Mouse (Mus musculus): ENCODE measurements around the gene Kcnq2.

The Kcnq2 gene

DNA sequence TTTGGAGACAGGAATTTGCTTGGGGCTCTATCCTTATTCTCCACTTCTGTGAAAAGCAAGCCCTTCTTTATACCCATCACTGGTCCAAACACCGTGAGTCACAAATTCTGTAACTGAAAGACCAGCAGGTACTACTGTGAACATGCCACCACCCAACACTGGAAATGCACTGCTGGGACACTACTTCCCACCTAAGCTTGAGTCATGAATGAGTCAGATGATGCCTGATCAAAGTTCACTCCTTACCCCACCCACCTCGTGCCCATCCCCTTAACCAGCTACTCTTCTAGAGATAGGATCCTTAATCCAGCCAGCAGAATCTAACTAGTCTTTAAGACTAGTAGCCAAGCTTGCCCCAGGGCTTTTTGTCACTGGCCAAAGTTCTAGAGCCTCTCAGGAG, 35.0 kb downstream of the Kcnq2 start:
- no peak for DNase-seq

DNA sequence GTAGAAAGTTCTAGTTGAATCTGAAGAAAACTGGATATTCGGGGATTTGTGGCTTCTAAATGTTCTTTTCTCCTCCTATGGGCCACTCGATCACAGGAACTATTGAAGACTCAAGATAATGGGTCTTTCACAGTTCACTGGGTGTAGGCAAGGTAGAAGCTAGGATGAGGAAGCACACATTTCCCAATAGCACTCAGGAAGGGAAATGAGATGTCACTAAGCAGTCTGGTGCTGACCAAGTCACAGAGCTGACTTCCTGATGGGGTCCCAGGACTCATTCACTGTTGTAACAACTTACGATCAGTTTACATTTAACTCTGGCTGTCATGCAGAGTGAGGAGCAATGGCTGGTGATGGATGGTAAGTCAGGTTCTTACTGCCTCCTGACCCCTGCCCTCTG, 45.0 kb downstream of the Kcnq2 start:
- DNase-seq: no peak

DNA sequence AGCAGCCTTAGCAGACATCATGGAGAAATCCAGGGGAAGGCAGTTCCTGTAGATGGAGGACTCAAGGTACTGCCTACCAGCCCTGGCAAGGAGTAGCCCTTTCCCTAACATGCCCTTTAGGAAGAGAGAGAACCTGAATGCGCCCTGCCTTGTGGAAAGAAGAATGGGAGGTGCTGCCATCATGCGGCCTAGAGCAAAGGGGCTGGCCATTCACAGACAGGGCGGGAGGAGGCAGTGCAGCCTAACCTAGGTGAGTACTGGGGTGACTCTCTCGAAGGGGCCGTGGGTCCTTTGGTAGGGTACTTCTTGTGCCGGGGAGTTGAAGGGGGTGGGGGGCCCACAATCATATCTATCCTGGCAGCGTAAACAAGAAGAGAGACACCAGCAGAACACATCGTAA, 50.1 kb downstream of the Kcnq2 start:
- no peak for DNase-seq

DNA sequence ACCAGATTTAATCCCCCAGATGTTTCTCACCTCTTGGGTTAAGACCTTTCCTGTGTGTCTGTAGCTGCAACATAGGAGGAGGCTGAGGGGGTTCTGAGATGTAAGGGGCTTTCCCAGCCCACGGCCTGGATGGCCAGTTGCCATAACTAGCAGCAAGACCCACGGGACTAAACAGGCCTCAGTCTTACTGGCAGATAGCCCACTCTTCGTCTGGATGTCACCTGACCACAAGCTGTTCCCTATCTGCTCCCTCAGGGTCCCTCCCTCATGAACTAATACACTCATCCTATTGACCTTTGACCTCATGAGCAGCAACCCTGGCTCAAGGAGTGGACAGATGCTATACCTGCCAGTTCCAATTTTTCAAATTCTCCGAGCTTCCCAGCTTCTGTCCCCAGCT, 51.2 kb downstream of the Kcnq2 start:
- no peak for DNase-seq

DNA sequence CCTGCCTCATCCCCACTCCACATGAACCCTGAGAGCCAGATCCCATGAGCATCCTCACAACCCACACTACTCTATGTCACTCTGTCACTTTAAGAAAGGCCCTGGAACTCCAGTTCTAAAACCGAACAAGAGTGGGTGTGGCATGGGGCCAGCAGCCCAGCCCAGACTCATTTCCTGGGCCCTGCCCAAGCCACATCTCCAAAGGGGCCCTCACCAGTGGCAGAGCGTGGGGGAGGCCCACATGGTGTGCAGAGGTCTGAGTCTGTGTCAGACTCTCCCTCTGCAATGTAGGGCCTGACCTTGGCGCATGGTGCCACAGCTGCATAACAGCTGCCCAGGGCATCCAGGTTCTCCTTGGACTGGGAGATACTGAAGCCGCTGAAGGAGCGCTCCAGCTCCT, 54.2 kb downstream of the Kcnq2 start:
- DNase-seq: no peak

DNA sequence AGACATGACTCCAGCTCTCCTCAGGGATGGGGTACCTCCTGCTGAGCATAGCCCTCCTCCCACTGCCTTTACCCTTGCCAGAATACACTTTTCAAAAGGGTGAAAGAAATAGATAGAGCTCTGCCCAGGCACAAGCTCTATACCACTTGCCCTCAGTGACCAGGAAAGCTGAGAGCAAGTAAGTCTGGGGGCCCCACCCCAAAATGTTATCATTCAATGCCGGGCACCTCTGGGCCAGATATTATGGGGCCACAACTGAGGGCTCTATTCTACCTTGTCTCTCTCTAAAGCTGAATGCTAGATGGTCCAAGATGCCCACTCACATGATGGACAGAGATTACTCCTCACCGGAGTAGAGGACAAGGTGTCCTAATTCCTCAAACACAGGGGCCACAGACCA, 55.6 kb downstream of the Kcnq2 start:
- DNase-seq: no peak

DNA sequence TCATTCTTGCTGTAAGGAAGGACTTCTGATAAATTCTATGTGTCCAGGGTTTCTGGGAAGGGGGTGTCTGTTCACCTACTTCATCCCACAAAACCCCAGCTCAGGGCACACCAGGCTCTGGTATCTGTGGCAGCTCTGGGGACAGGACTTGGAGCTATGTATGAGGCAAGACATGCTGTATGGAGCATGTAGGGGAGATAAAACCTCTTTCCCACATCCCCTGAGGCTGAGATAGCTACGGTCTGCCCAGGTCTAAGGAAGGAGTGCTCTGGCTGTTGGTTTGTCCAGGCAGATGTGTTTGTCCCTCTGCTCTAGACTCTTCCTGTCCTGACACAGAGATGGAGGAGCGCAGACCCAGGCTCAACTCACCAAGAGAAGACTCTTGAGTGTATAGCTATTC, 56.2 kb downstream of the Kcnq2 start:
- DNase-seq: no peak

DNA sequence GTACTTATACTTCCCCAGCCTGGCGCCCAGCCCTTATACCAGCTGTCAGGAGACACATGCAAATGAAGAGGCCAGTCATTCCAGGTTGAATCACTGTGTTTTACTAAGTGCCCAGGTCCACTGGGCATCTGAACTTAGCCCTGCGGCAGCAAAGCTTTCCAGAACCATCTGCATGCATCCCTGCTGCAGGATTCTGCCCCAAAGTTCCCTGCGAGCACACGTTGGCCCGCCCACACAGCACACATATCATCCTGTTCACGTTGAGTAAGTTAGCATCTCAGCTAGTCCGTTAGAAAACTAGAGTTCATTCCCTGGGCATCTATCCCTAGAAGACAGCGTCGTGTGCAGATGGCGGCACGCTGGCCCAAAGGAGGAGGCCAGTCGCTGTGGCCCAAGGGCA, 59.6 kb downstream of the Kcnq2 start:
- no peak for DNase-seq

DNA sequence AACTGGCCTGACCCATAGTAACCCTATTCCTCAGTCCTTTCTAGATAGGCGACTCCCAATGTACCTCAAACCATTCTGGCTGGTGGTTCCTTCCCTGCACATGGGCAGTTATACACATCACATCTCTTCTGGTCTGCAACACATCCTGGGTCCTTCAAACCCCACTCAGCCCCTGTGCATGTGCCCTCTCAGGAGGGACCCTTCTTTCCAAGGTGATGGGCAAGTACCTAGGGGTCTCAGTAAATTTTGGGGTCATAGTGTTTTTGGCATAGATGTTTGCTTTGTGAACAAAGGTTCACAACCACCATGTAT, 62.7 kb downstream of the Kcnq2 start:
- DNase-seq: no peak

DNA sequence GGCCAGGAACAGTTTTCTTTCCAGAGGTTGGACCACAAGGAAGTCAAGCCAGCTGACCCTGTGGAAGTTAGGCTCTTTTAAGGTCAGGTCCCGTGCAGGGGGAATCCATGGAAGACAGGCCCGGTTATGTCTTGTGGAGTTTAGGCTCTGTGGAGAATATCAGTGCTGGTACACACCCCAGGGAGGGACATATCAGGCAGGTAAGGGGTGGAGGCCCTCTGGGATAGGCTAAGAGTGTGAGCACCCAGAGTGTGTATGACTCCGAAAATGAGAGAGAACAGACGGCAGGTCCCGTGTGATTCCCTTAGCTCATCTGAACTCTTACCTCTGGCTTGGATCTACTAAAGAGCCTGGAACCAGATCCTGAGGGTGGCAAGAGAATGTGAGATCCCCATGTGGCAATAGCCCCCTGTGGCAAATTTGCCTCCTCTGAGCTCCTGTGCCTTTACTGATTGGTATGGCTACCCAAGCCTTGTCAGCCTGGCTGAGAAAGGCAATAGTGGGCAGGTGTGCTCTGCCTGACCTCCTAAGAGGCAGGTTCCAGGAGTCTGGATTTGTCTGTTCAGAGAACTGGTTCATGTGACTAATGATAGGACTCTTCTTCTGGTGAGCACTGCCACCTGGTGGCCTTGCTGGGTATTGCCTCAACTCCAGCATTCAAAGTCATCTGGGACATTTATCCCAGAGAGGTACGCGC, 63.2 kb downstream of the Kcnq2 start:
- peak; percentile 78 to 80 for DNase-seq

DNA sequence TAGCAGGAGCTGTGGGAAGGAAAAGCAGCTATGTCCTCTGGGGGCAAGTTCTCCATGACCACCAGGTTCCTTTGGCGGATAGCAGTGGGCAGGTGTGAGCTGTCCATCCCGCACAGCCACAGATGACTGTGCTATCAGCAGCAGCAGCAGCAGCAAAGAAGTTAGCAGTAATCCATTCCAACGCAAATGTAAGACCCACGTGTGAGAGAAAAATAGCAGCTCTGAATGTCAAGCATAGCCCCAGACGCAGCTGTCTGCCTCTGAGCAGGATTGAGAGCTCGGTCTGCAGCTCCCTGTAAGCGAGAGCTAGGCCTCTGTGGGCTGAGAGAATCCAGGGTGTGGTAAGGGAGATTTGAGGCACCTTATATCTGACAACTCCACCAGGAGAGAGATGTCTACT, 65.0 kb downstream of the Kcnq2 start:
- DNase-seq: no peak

DNA sequence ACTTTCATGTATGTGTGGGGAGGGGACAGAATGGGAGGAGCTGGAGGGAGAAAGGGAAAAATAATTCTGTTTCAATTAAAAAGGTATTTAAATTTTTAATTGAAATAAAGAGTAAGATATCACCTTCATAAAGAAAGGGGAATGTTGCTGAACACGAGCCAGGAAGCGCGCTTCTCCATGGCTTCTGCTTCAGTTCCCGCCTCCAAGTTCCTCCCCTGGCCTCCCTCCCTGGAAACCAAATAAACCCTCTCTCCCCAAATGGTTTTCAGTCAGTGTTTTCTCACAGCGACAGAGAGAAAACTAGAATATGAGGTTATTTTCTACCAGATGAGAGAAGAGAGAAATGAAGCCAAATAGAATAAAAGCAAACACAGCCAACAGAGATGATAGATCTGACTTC, 66.6 kb downstream of the Kcnq2 start:
- no peak for DNase-seq

DNA sequence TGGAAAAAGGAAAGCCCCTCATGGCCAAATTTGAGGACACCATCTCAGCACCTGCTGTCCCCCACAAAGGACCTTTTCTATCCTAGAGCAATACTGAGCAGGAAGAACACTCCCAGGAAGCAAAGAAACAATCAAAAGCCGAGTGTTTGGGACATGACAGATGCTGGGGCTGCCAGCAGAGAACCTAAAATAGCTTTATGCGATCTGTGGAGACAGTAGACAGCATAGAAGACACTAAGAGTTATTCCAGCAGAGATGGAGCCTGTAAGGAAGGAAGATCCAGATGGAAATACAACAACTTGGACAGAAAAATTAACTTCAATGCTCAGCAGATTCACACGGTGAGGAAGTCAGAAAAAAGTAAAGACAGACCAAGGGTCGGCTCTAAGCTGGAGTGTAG, 69.3 kb downstream of the Kcnq2 start:
- no peak for DNase-seq

DNA sequence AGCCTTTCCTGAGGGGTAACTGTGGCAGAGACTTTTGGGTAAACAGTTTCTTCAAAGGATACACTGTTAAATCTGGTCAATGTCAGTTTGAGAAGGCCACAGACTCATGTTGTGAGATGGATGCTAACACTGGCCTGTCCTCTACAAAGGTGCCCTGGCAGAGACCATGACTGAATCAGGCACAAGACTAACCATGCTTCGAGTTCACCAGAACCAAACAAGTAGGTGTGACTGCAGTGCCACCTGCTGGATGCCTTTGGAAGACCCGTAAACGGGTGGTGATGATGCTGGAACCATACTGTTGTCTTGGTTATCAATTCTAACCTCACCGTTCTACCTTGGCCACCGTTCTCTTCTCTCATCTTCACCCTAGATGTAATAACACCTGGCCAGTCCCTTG, 75.0 kb downstream of the Kcnq2 start:
- peak; percentile 67 to 70 for DNase-seq

DNA sequence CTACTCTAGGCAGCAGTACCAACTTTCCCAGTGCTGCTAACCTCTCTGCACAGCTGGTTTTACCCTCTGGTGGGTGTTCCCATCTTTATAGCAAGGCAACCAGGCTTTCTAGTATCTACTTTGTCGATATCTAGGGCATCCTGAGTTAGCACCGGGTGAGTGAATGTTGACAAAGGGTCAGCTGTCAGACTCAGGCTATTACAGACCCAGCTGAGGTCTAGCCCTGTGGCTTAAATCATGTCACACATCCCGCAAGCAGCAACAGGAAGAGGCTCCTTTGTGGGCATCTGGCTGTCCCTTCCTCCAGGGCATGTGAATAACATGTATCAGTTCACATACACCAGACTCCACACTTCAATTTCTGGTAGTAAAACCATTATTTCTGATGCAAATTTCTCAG, 76.9 kb downstream of the Kcnq2 start:
- no peak for DNase-seq

DNA sequence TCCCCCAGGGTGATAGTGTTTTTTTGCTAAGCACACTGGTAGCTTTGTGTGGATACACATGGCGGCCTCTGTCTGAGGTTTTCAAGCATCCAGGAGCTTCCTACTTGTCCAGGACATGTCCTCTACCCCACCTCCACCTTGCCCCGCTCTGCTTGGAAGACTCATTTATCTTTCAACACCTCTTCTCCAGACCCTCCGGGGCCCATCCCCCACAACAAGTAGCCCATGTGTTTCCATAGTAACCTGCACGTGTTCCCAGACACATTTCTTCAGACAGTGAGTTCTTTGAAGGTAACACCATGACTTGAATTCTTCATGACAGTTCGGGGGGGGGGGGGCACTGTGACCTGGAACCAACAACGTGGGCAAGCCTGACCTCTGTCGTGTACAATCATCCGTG, 77.8 kb downstream of the Kcnq2 start:
- no peak for DNase-seq

DNA sequence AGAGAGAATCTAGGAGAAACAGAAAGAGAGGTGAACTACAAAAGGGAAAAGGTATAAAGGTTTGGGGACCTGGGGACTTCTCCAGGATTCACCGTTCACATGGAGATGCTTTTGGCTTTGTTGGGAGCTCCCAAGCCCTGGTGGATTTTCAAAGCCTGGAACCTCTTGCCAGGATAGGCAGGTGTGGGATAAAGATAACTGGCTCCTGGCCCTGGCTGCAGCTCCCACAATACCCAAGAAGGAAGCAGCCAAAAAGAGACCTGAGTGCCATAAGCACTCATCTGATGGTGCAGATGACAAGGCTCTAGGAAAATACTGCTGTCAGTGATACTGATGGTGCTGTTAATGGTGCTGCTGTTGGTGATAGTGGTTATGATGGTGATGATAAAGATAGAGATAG, 82.9 kb downstream of the Kcnq2 start:
- DNase-seq: no peak

DNA sequence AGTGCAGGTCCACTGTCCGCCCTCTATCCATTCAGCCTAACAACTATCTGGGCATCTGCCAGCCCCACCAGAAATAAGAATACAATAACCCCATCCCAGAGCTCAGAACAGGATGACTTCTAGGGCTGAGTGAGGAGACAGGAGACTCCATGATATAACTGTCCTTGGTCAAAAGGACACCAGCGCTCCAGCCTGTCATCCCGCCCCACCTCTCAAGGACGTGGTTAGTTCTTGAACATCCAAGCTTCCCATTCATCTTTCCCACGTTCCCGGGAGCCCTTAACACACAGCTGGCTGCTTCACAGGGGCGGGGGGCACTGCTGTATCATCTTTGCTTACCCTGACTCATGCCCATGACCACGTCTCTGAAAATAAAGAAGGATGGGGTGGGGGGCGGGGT, 86.1 kb downstream of the Kcnq2 start:
- no peak for DNase-seq

DNA sequence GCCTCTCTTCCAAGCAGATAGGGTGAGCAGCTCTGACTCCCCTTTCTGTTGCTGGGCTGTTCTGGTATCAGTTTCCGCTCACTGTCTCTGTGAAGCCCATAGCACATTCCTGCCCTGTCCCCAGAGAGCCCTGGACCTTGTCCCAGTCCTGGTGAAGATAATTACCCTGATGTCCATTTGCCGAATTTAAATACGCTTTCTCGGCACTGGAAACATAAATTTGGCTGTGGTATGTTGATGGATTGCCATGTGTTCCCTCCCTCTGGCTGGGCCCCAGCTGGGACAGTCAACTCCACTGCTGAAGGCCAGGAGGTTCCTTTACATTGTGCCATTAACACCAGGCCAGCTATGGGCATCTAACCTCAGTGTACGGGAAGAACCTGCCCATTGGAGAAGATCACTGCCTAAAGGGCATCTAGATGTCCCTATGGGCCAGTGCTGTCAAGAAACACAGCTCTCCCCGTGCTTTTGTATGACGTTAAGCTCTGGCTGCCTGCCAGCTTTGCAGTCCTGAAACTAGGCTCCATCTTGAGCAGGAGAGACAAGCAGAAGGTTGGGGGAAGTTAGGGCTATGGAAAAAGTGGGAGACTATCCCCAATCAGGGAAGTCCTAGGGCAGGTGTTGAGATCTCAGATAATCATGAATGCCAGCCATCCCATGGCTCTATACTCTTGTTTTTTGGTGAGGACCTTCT, 86.7 kb downstream of the Kcnq2 start:
- no peak for DNase-seq

DNA sequence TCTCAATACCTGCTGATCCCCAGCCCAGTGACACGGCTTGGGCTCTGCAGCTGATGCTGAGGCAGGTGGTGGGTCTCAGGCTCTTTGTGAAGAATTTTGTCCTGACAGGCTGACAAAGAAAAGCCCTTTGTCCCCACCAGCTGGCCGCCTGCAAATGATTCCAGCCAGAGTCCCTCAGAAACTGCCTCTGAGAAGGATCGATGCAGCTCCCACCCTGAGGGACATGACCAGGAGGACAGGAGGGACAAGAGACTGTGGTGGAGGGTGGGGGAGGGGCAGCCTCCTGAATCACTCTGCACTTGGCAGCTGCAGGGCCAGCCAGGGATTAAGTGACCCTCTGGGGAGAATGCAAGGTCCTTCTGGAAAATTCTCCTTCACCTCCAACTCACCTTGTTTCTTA, 91.1 kb downstream of the Kcnq2 start:
- DNase-seq: no peak

DNA sequence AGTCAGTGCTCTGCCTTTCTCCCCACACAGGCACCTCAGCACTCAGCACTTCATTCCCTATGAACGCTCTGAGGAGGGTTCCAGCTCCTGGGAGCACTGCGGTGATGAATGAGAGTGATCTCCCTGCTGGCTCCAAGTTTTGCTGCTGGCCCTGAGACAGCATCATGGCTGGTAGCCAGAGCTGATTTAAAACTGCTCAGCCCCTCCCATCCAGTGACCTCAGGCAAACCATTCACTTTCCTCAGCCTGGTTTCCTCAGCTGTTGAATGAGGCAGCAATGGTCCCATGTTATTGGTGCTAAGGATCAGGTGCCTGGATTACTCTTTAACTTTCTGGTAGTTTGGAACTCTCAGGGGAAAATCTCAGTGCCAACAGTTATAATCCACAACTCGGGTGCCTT, 91.7 kb downstream of the Kcnq2 start, which contains the start of gene Chrna4:
Gene Chrna4, minus strand, starts transcription at position 110 of the 400 bp plus-strand sequence.
- DNase-seq: no peak

DNA sequence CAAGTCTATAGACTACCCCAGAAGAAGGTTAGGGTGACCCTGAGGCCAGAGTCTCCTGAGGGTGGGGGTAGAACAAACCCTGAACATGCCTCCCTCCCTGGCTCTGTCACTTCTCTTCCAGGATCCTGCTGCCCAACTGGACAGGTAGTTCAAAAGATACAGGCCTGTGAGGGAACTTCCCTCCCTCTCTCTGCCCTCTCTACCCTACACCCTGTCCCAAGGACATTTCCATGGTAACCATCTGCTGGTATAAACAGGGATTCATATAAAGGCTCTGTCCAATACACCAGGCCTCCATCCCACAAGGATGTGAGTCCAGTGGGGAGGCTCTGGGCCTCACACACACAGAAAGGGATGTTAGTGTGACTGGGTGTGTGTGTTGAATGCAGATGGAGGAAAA, 92.7 kb downstream of the Kcnq2 start:
- no peak for DNase-seq

DNA sequence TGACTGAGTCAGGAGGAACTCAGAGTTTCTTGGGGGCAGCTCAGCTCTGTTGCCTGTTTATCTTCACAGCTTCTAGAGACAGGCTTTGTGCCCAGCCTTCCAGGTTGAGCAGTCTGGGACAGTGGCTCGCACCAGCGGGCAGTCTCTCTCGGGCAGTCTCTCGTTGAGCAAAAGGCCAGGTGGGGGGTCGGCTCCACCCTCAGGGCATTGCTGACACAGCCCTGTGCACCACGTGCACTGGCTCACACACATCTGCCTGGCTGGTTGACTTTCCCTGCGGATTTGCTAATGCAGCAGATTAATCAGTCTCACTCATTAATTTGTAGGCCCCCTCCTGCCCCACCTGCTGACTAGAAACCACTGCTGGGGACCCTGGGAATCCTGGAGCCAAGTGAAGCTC, 93.2 kb downstream of the Kcnq2 start:
- DNase-seq: no peak

DNA sequence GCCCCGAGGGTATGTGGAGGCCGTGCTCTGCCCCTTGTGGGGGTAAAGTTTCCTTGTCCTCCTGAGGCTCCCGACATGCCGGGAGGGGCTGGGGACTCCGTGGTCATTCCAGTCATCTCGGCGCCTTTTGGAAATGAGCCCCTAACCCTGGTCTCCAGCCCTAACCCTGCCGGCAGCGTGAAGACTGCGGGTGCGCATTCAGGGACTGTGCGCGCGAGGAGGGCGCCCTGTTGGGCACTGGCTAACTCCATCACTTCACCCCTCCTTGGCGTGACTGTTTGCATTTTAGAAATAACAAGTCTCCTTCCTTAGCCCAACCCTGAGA, 95.8 kb downstream of the Kcnq2 start:
- DNase-seq: no peak

DNA sequence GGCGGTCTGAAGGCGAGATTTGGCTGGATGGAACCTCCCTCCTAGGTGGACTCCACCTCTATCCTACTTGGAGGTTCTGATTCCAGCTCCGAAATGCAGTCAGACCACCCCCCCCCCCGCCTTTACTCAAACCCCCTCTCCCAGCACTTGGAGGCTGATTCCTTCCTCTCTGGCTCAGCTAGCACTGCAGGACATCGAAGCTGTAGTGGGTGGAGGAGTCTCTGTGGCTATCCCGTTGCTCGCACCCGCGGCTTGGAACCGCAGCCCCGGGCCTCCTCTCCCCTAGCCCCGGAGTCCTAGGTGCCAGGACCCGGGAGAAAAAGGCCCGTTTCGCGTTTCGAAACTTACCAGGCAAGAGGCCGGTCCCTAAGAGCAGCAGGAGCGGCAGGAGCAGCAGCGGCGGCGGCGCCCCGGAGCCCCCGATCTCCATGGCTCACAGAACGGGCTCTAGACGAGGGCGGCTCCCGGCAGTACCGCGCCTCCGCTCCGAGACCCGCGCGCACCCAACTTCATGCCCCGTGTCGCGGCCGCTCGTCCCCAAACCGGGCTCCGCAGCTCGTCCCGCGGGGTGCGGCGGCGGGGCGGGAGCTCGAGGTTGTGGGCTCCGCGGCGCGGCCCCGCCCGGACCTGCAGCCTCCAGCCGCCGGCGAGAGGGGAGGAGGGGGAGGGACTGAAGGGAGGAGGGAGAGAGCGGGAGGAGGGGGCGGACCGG, 96.3 kb downstream of the Kcnq2 start:
- no peak for DNase-seq

All from B cell, adult 2 months (primary cell).